Mouse (Mus musculus): ENCODE data around the gene Serac1. TPM values are rescaled to one million over a fixed set of nuclear protein-coding genes. Genes with fewer than 3 reads are reported as not detected.

Gene Serac1
- total and polyA plus RNA-seq, 3 experiments: 5.7 to 8.6 (median 7.0) TPM

GRCm38 (mm10) chr17:6091604-6092003 lies 12.1 kb upstream of the Serac1 start:
- TF ChIP-seq CTCF (IDR thresholded peaks at IDR 0.05) (no peak), EP300 (IDR thresholded peaks at IDR 0.05; ENCODE audit: insufficient read depth, low read depth, low read length) (no peak), POLR2A (IDR thresholded peaks at IDR 0.05; ENCODE audit: insufficient read depth, low read depth, low read length) (no peak)
- H3K27ac ChIP-seq: no peak overlapping the region
- WGBS: 85% methylated on average over 6 of the region's 6 CpGs
- H3K4me1 ChIP-seq (ENCODE audit: control insufficient read depth, insufficient read depth, low read length): no peaks in the 10 kb centered on the region
- H3K27me3 ChIP-seq (ENCODE audit: control insufficient read depth, insufficient read depth, low read length): no peaks in the 10 kb centered on the region
- H3K4me3 ChIP-seq: no peak overlapping the region
- H3K9ac ChIP-seq (ENCODE audit: low read depth, low read length): no peak overlapping the region
- no peaks in the 10 kb centered on the region for H3K79me2 ChIP-seq (replicated peaks; ENCODE audit: control insufficient read depth, insufficient read depth, low read length)
- DNase-seq: no peak
- intact Hi-C loops (cut with DNase I): no loop called here
- H3K36me3 ChIP-seq (ENCODE audit: control insufficient read depth, insufficient read depth, low read length): no peaks in the 10 kb centered on the region

- no peak overlapping the region for H3K4me3 ChIP-seq
- 67% methylated on average over 5 of the region's 5 CpGs for WGBS
- no peak overlapping the region for H3K27ac ChIP-seq
- H3K27me3 ChIP-seq (ENCODE audit: control insufficient read depth, insufficient read depth, low read length): no peaks in the 10 kb centered on the region
- intact Hi-C loops (cut with DNase I): no loop called here
- DNase-seq: no peak
- TF ChIP-seq CTCF (IDR thresholded peaks at IDR 0.05): no peak
- no peak for TF ChIP-seq EP300 (IDR thresholded peaks at IDR 0.05; ENCODE audit: insufficient read depth, low read depth, low read length)
- TF ChIP-seq POLR2A (IDR thresholded peaks at IDR 0.05; ENCODE audit: insufficient read depth, low read depth, low read length): no peak
- H3K4me1 ChIP-seq (ENCODE audit: control insufficient read depth, insufficient read depth, low read length): peaks cover 2% of the 10 kb centered on the region; the same call in 1 of the 2 replicates
- no peaks in the 10 kb centered on the region for H3K36me3 ChIP-seq (ENCODE audit: control insufficient read depth, insufficient read depth, low read length)
- H3K79me2 ChIP-seq (replicated peaks; ENCODE audit: control insufficient read depth, insufficient read depth, low read length): no peaks in the 10 kb centered on the region
- no peak overlapping the region for H3K9ac ChIP-seq (ENCODE audit: low read depth, low read length)
Measured at GRCm38 (mm10) chr17:6083323-6083890, 3.9 kb upstream of the Serac1 start.

- H3K27me3 ChIP-seq (ENCODE audit: control insufficient read depth, insufficient read depth, low read length): no peaks in the 10 kb centered on the region
- intact Hi-C loops (cut with DNase I): no loop called here
- no peak overlapping the region for H3K4me3 ChIP-seq
- H3K27ac ChIP-seq: no peak overlapping the region
- no peaks in the 10 kb centered on the region for H3K4me1 ChIP-seq (ENCODE audit: control insufficient read depth, insufficient read depth, low read length)
- 75% methylated on average over 7 of the region's 7 CpGs for whole genome bisulfite sequencing
- TF ChIP-seq CTCF (IDR thresholded peaks at IDR 0.05) (no peak), POLR2A (IDR thresholded peaks at IDR 0.05; ENCODE audit: insufficient read depth, low read depth, low read length) (no peak), EP300 (IDR thresholded peaks at IDR 0.05; ENCODE audit: insufficient read depth, low read depth, low read length) (no peak)
- no peak for DNase-seq
- H3K79me2 ChIP-seq (replicated peaks; ENCODE audit: control insufficient read depth, insufficient read depth, low read length): no peaks in the 10 kb centered on the region; the same call in 1 of the 2 replicates
- no peaks in the 10 kb centered on the region for H3K36me3 ChIP-seq (ENCODE audit: control insufficient read depth, insufficient read depth, low read length)
- H3K9ac ChIP-seq (ENCODE audit: low read depth, low read length): no peak overlapping the region
Measured at GRCm38 (mm10) chr17:6073405-6073804, 6.1 kb downstream of the Serac1 start.

GRCm38 (mm10) chr17:6069866-6070265 lies 9.7 kb downstream of the Serac1 start:
- Histone ChIP-seq H3K36me3 (ENCODE audit: control insufficient read depth, insufficient read depth, low read length) (no peaks in the 10 kb centered on the region), H3K27me3 (ENCODE audit: control insufficient read depth, insufficient read depth, low read length) (no peaks in the 10 kb centered on the region), H3K9ac (ENCODE audit: low read depth, low read length) (no peak overlapping the region), H3K27ac (no peak overlapping the region), H3K79me2 (replicated peaks; ENCODE audit: control insufficient read depth, insufficient read depth, low read length) (no peaks in the 10 kb centered on the region), H3K4me3 (no peak overlapping the region), H3K4me1 (ENCODE audit: control insufficient read depth, insufficient read depth, low read length) (no peaks in the 10 kb centered on the region)
- DNase-seq: no peak
- intact Hi-C loops (cut with DNase I): no loop called here
- TF ChIP-seq POLR2A (IDR thresholded peaks at IDR 0.05; ENCODE audit: insufficient read depth, low read depth, low read length) (no peak), CTCF (IDR thresholded peaks at IDR 0.05) (no peak), EP300 (IDR thresholded peaks at IDR 0.05; ENCODE audit: insufficient read depth, low read depth, low read length) (no peak)
- WGBS: 89% methylated on average over 6 of the region's 6 CpGs

GRCm38 (mm10) chr17:6067613-6068012 lies 11.9 kb downstream of the Serac1 start:
- intact Hi-C loops (cut with DNase I): no loop called here
- Histone ChIP-seq H3K4me3 (no peak overlapping the region), H3K79me2 (replicated peaks; ENCODE audit: control insufficient read depth, insufficient read depth, low read length) (no peaks in the 10 kb centered on the region), H3K9ac (ENCODE audit: low read depth, low read length) (no peak overlapping the region), H3K27me3 (ENCODE audit: control insufficient read depth, insufficient read depth, low read length) (no peaks in the 10 kb centered on the region), H3K27ac (no peak overlapping the region), H3K36me3 (ENCODE audit: control insufficient read depth, insufficient read depth, low read length) (no peaks in the 10 kb centered on the region), H3K4me1 (ENCODE audit: control insufficient read depth, insufficient read depth, low read length) (no peaks in the 10 kb centered on the region)
- WGBS: 75% methylated on average over 7 of the region's 7 CpGs
- no peak for TF ChIP-seq EP300 (IDR thresholded peaks at IDR 0.05; ENCODE audit: insufficient read depth, low read depth, low read length)
- no peak for TF ChIP-seq CTCF (IDR thresholded peaks at IDR 0.05)
- TF ChIP-seq POLR2A (IDR thresholded peaks at IDR 0.05; ENCODE audit: insufficient read depth, low read depth, low read length): no peak
- no peak for DNase-seq

GRCm38 (mm10) chr17:6066021-6066420 lies 13.5 kb downstream of the Serac1 start:
- H3K4me1 ChIP-seq (ENCODE audit: control insufficient read depth, insufficient read depth, low read length): no peaks in the 10 kb centered on the region
- TF ChIP-seq POLR2A (IDR thresholded peaks at IDR 0.05; ENCODE audit: insufficient read depth, low read depth, low read length) (no peak), EP300 (IDR thresholded peaks at IDR 0.05; ENCODE audit: insufficient read depth, low read depth, low read length) (no peak), CTCF (IDR thresholded peaks at IDR 0.05) (no peak)
- H3K79me2 ChIP-seq (replicated peaks; ENCODE audit: control insufficient read depth, insufficient read depth, low read length): no peaks in the 10 kb centered on the region
- intact Hi-C loops (cut with DNase I): no loop called here
- no peak overlapping the region for H3K4me3 ChIP-seq
- no peak for DNase-seq
- no peaks in the 10 kb centered on the region for H3K27me3 ChIP-seq (ENCODE audit: control insufficient read depth, insufficient read depth, low read length)
- H3K9ac ChIP-seq (ENCODE audit: low read depth, low read length): no peak overlapping the region
- 75% methylated on average over 2 of the region's 2 CpGs for WGBS
- H3K27ac ChIP-seq: no peak overlapping the region
- H3K36me3 ChIP-seq (ENCODE audit: control insufficient read depth, insufficient read depth, low read length): no peaks in the 10 kb centered on the region
